Mouse (Mus musculus) CH12.LX (cell line): ENCODE data around the gene Mturn.

Experiments used
- CTCF ChIP-seq, 2 experiments: IDR thresholded peaks in 1 of 2; conservative IDR thresholded peaks in 1 of 2; 2 replicates each; pipeline ENCODE4 v1.5.1; 2011 to 2012; ENCODE audit warnings: low read depth in 2 of 2, low read length in 2 of 2, improper control_type of control experiment in 1 of 2, inconsistent platforms in 1 of 2, mild to moderate bottlenecking in 1 of 2, moderate library complexity in 1 of 2
- ELF1 ChIP-seq: IDR thresholded peaks from 2 replicates; pipeline ENCODE4 v1.6.1; 2014; ENCODE audit warnings: low read depth, mild to moderate bottlenecking, inconsistent platforms, low read length, improper control_type of control experiment
- EP300 ChIP-seq: IDR thresholded peaks from 2 replicates; pipeline ENCODE4 v1.6.1; 2011; ENCODE audit warnings: low read length, improper control_type of control experiment
- MEF2A ChIP-seq: IDR thresholded peaks from 2 replicates; pipeline ENCODE4 v1.6.1; 2014; ENCODE audit warnings: low read depth, mild to moderate bottlenecking, inconsistent platforms, low read length, improper control_type of control experiment, borderline replicate concordance
- MXI1 ChIP-seq: IDR thresholded peaks from 2 replicates; pipeline ENCODE4 v1.6.1; 2011; ENCODE audit warnings: mild to moderate bottlenecking, low read depth, low read length, improper control_type of control experiment
- POLR2AphosphoS2 ChIP-seq: IDR thresholded peaks from 2 replicates; pipeline ENCODE4 v1.6.1; 2011; ENCODE audit warnings: low read depth, low read length, improper control_type of control experiment
- RAD21 ChIP-seq: IDR thresholded peaks from 2 replicates; pipeline ENCODE4 v1.6.1; 2011; ENCODE audit warnings: low read depth, mild to moderate bottlenecking, low read length, improper control_type of control experiment, moderate library complexity
- TBP ChIP-seq: conservative IDR thresholded peaks from 2 replicates; pipeline ENCODE4 v1.6.1; 2011; ENCODE audit warnings: low read depth, low read length, improper control_type of control experiment
- TCF12 ChIP-seq: IDR thresholded peaks from 2 replicates; pipeline ENCODE4 v1.6.1; 2014; ENCODE audit warnings: low read depth, mild to moderate bottlenecking, inconsistent platforms, low read length, improper control_type of control experiment
- USF1 ChIP-seq: IDR thresholded peaks from 2 replicates; pipeline ENCODE4 v1.6.1; 2014; ENCODE audit warnings: low read depth, mild to moderate bottlenecking, inconsistent platforms, low read length, improper control_type of control experiment

GRCm38 (mm10) chr6:54736126-54736525 lies 54.7 kb downstream of the Mturn start:
- TF ChIP-seq TBP (no peak), TCF12 (0 out of 2 replicates have a peak, but pooled peaks have one; percentile 40), MEF2A (peak; percentile 53; the same call in 1 of the 2 replicates), CTCF (conservative IDR thresholded peaks at IDR 0.05 in 1 of 2, IDR thresholded peaks at IDR 0.05 in 1 of 2; ENCODE audit: low read depth in 2 of 2, low read length in 2 of 2) (no peak), ELF1 (peak; percentile 82), EP300 (peak; percentile 91), RAD21 (no peak), USF1 (no peak), MXI1 (no peak), POLR2AphosphoS2 (no peak)
